Mouse (Mus musculus): Measurements from ENCODE around the gene Plekhh2. TPM values are rescaled to one million over a fixed set of nuclear protein-coding genes. Genes with fewer than 3 reads are reported as not detected.

Gene Plekhh2
- total and polyA plus RNA-seq, 3 experiments: 0.04 TPM; not detected in 2

- no peaks in the 10 kb centered on the region for H3K4me1 ChIP-seq (ENCODE audit: control insufficient read depth in 1 of 2, insufficient read depth in 2 of 2, low read length in 2 of 2)
- TF ChIP-seq TBP (IDR thresholded peaks at IDR 0.05; ENCODE audit: low read depth, low read length): no peak
- TF ChIP-seq NRF1 (IDR thresholded peaks at IDR 0.05; ENCODE audit: insufficient read depth, low read depth, low read length, poor library complexity, severe bottlenecking): no peak
- no peak for TF ChIP-seq MYC (IDR thresholded peaks at IDR 0.05; ENCODE audit: low read depth, low read length)
- no peak for TF ChIP-seq ZC3H11A (IDR thresholded peaks at IDR 0.05; ENCODE audit: low read depth, low read length)
- no peak for TF ChIP-seq POLR2A (IDR thresholded peaks at IDR 0.05; ENCODE audit: control insufficient read depth in 1 of 2, insufficient read depth in 1 of 2, low read depth in 1 of 2, low read length in 2 of 2, poor library complexity in 1 of 2)
- no peaks in the 10 kb centered on the region for H3K9me3 ChIP-seq (replicated peaks; ENCODE audit: insufficient read depth, low read length)
- no peaks in the 10 kb centered on the region for H3K79me2 ChIP-seq (ENCODE audit: control insufficient read depth, insufficient read depth, low read length, poor library complexity)
- no peak overlapping the region for H3K27ac ChIP-seq (ENCODE audit: control insufficient read depth, low read depth, low read length)
- H3K9ac ChIP-seq (ENCODE audit: control insufficient read depth, low read depth, low read length, poor library complexity, severe bottlenecking): no peak overlapping the region
- no peak for DNase-seq (ENCODE audit: low read depth, low spot score)
- no peaks in the 10 kb centered on the region; a peak in 3 of 4 replicates for H3K27me3 ChIP-seq (ENCODE audit: control insufficient read depth in 1 of 2, insufficient read depth in 2 of 2, low read length in 2 of 2)
- no peaks in the 10 kb centered on the region for H3K36me3 ChIP-seq (ENCODE audit: control insufficient read depth in 1 of 2, insufficient read depth in 2 of 2, low read length in 2 of 2)
- no peak overlapping the region for H3K4me3 ChIP-seq (ENCODE audit: control insufficient read depth in 1 of 2, insufficient read depth in 1 of 2, low read depth in 2 of 2, low read length in 2 of 2)
Observed at GRCm38 (mm10) chr17:84603709-84604420, 92.2 kb downstream of the Plekhh2 start.

- no peak for DNase-seq (ENCODE audit: low read depth, low spot score)
- Histone ChIP-seq H3K4me1 (ENCODE audit: control insufficient read depth in 1 of 2, insufficient read depth in 2 of 2, low read length in 2 of 2) (no peaks in the 10 kb centered on the region), H3K9ac (ENCODE audit: control insufficient read depth, low read depth, low read length, poor library complexity, severe bottlenecking) (no peak overlapping the region), H3K4me3 (ENCODE audit: control insufficient read depth in 1 of 2, insufficient read depth in 1 of 2, low read depth in 2 of 2, low read length in 2 of 2) (no peak overlapping the region), H3K27ac (ENCODE audit: control insufficient read depth, low read depth, low read length) (no peak overlapping the region), H3K27me3 (ENCODE audit: control insufficient read depth in 1 of 2, insufficient read depth in 2 of 2, low read length in 2 of 2) (no peaks in the 10 kb centered on the region; a peak in 1 of 4 replicates), H3K36me3 (ENCODE audit: control insufficient read depth in 1 of 2, insufficient read depth in 2 of 2, low read length in 2 of 2) (no peaks in the 10 kb centered on the region), H3K79me2 (ENCODE audit: control insufficient read depth, insufficient read depth, low read length, poor library complexity) (no peaks in the 10 kb centered on the region), H3K9me3 (replicated peaks; ENCODE audit: insufficient read depth, low read length) (no peaks in the 10 kb centered on the region)
- TF ChIP-seq USF1 (IDR thresholded peaks at IDR 0.05; ENCODE audit: low read depth, low read length): no peak
- TF ChIP-seq ELF1 (IDR thresholded peaks at IDR 0.05; ENCODE audit: low read depth, low read length): no peak
- no peak for TF ChIP-seq USF2 (IDR thresholded peaks at IDR 0.05; ENCODE audit: borderline replicate concordance in 1 of 2, insufficient read depth in 1 of 2, low read depth in 1 of 2, low read length in 2 of 2)
- no peak for TF ChIP-seq RCOR1 (IDR thresholded peaks at IDR 0.05; ENCODE audit: low read depth, low read length)
- TF ChIP-seq ZKSCAN1 (IDR thresholded peaks at IDR 0.05; ENCODE audit: low read depth, low read length): no peak
- no peak for TF ChIP-seq CTCF (IDR thresholded peaks at IDR 0.05 in 2 of 3, conservative IDR thresholded peaks at IDR 0.05 in 1 of 3; ENCODE audit: control insufficient read depth in 1 of 3, insufficient read depth in 1 of 3, low read depth in 2 of 3, low read length in 3 of 3, poor library complexity in 1 of 3, severe bottlenecking in 1 of 3)
- no peak for TF ChIP-seq JUND (IDR thresholded peaks at IDR 0.05; ENCODE audit: low read depth, low read length)
- no peak for TF ChIP-seq ZNF384 (IDR thresholded peaks at IDR 0.05; ENCODE audit: low read depth, low read length)
- no peak for TF ChIP-seq TBP (IDR thresholded peaks at IDR 0.05; ENCODE audit: low read depth, low read length)
- TF ChIP-seq MAZ (IDR thresholded peaks at IDR 0.05; ENCODE audit: low read depth, low read length): no peak
- TF ChIP-seq ETS1 (IDR thresholded peaks at IDR 0.05; ENCODE audit: low read depth, low read length): no peak
- TF ChIP-seq MYC (IDR thresholded peaks at IDR 0.05; ENCODE audit: low read depth, low read length): no peak
- no peak for TF ChIP-seq E2F4 (IDR thresholded peaks at IDR 0.05; ENCODE audit: borderline replicate concordance, low read depth, low read length)
Observed at GRCm38 (mm10) chr17:84606976-84607375, 95.3 kb downstream of the Plekhh2 start.

Measured in MEL (cell line).